Comparison of ENCODE assay signal across 8 mouse cellular contexts in the genomic region with DNA sequence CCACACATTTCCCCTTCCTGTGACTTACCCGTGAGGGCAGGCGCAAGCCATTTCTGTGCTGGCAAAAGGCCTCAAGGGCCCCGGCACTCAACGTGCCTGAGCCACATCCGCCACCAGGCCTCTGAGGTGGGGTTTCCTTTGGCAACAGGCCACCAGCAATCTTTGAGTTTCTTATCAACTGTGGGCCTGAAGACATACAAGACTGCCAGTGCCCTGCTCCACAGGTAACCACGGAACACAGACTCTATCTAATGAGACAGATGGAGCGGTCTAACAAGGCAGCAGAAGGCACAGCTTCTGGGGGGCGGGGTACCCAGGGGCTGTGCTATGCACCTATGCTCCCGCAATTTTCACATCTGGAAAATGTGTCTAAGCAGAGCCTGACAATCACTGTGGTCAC. TPM values are rescaled to one million over a fixed set of nuclear protein-coding genes. Genes with fewer than 3 reads are reported as not detected.
DNase-seq lines count a peak whose midpoint lies in the region; ATAC-seq lines count a peak whose summit lies in the region.

No protein-coding gene starts in this region.

- H3K4me3 ChIP-seq in midbrain, embryonic 15.5 days = no peak overlapping the region
- H3K4me3 ChIP-seq in forebrain, embryonic 14.5 days (ENCODE audit: low read depth, low read length) = no peak overlapping the region

- H3K9ac ChIP-seq in midbrain, embryonic 15.5 days = no peak overlapping the region
- no peak overlapping the region for H3K9ac ChIP-seq in forebrain, embryonic 14.5 days (ENCODE audit: low read length)

- H3K9me3 ChIP-seq in midbrain, embryonic 15.5 days = no peaks in the 10 kb centered on the region
- H3K9me3 ChIP-seq in forebrain, embryonic 14.5 days (replicated peaks; ENCODE audit: control insufficient read depth, low read length) = no peaks in the 10 kb centered on the region

- no peak overlapping the region for H3K4me2 ChIP-seq in midbrain, embryonic 15.5 days
- no peak overlapping the region for H3K4me2 ChIP-seq in forebrain, embryonic 14.5 days (ENCODE audit: low read length)

- 80% methylated on average over 9 of the region's 9 CpGs for WGBS in midbrain, embryonic 15.5 days
- WGBS in forebrain, embryonic 14.5 days = 73% methylated on average over 9 of the region's 9 CpGs

- no peaks in the 10 kb centered on the region for H3K36me3 ChIP-seq in midbrain, embryonic 15.5 days (replicated peaks)
- no peaks in the 10 kb centered on the region for H3K36me3 ChIP-seq in forebrain, embryonic 14.5 days (ENCODE audit: control insufficient read depth, insufficient read depth, low read length)

- H3K27ac ChIP-seq in midbrain, embryonic 15.5 days = no peak overlapping the region
- H3K27ac ChIP-seq in forebrain, embryonic 14.5 days (ENCODE audit: low read depth, low read length) = no peak overlapping the region

- no peak for ATAC-seq in midbrain, embryonic 15.5 days (replicated peaks)
- no peak for ATAC-seq in forebrain, embryonic 14.5 days

- peak; percentile 25 for DNase-seq in left cerebral cortex, postnatal 4 days
- DNase-seq in left cerebral cortex, adult 11 months (ENCODE audit: low spot score) = no peak
- peak; percentile 82 to 90 for DNase-seq in heart, adult 9 months (ENCODE audit: low spot score in 2 of 2)
- peak; percentile 46 for DNase-seq in liver
- peak; percentile 54 for DNase-seq in skeletal muscle tissue, adult 2 months (ENCODE audit: low read depth, low spot score)
- DNase-seq in retina, postnatal 1 day = no peak
- DNase-seq in forebrain, embryonic 14.5 days (ENCODE audit: low spot score) = no peak

- no peaks in the 10 kb centered on the region for H3K4me1 ChIP-seq in midbrain, embryonic 15.5 days
- H3K4me1 ChIP-seq in forebrain, embryonic 14.5 days (ENCODE audit: control insufficient read depth, insufficient read depth, low read length) = no peaks in the 10 kb centered on the region

- intact Hi-C loops in left cerebral cortex, postnatal 4 days (cut with DNase I) = no loop called here

- H3K27me3 ChIP-seq in midbrain, embryonic 15.5 days (replicated peaks) = no peaks in the 10 kb centered on the region
- no peaks in the 10 kb centered on the region for H3K27me3 ChIP-seq in forebrain, embryonic 14.5 days (replicated peaks; ENCODE audit: control insufficient read depth, insufficient read depth, low read length)

RNA-seq across cellular contexts. Expression of gene Rftn1, which starts 54.4 kb away (rescaled TPM):
- total RNA-seq in left cerebral cortex, postnatal 4 days (2021) = 10 to 100 TPM; 13.5 to 19.9 TPM
- polyA plus RNA-seq in midbrain, embryonic 15.5 days (2015; fragmentation: Nextera tagmentation; extraction: Ambion mirVana) = 20.9 and 27.4 TPM in 2 replicates
- 14.8 and 21.1 TPM in 2 replicates for polyA plus RNA-seq in forebrain, embryonic 14.5 days (2014; fragmentation: Nextera tagmentation; extraction: Ambion mirVana)

Comparison
In these comparisons a context has a peak if more than half of its experiments do, and no peak if none do; other contexts are left out.
1. DNase-seq: peak in left cerebral cortex, postnatal 4 days (single experiment), heart, adult 9 months (2 of 2), liver (single experiment) and skeletal muscle tissue, adult 2 months (single experiment); none in left cerebral cortex, adult 11 months (single experiment), retina, postnatal 1 day (single experiment) and forebrain, embryonic 14.5 days (single experiment).